Mouse (Mus musculus): ENCODE measurements around the gene Fbxo27. TPM values are rescaled to one million over a fixed set of nuclear protein-coding genes. Genes with fewer than 3 reads are reported as not detected.
"Not testable (repeated sequence)": the region's sequence is repeated elsewhere in the genome, so short reads cannot be mapped to it uniquely, and the experiment has no call there.

Fbxo27 gene
- under 1 TPM; 0.34 to 0.39 TPM for total RNA-seq (2021)

DNA sequence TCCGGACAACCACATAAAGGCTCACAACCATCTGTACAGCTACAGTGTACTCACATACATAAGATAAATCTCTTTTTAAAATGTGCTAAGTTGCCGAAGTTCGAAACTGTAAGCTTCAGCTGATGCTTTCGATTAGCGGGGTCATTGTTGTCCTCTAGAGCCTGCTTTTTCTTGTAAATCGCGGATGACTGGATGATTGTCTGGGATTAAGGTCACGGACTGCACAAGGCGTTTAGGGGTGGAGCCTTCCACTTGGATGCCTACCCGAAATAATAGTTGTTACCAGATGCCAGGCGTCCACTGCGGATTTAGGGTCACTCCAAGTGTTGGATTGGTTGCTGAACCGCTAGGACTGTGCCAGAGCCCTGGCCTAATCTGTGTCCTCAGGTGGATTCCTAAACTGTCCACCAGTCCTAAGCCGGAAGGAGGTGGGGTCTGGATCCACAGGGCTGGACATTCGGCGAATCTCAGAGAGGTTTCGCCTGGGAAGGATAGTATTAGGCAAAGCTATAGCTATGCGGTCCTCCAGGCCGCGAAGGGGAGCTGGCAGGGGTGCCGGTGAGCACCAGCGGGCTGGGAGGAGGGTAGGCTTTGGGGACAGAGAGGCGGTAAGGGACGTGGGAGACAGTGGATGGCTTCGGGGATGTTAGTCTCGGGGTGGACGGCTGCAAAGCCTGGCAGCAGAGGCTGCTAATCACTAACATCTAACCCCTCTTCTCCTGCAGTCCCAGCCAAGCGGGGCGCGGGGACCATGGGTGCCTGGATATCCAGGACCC is at the start of gene Fbxo27:
Gene Fbxo27 (plus strand): TSS at position 305 of the 776 bp plus-strand sequence.
- no peak for DNase-seq (ENCODE audit: low spot score)
- intact Hi-C loops (cut with DNase I) = no loop called here

DNA sequence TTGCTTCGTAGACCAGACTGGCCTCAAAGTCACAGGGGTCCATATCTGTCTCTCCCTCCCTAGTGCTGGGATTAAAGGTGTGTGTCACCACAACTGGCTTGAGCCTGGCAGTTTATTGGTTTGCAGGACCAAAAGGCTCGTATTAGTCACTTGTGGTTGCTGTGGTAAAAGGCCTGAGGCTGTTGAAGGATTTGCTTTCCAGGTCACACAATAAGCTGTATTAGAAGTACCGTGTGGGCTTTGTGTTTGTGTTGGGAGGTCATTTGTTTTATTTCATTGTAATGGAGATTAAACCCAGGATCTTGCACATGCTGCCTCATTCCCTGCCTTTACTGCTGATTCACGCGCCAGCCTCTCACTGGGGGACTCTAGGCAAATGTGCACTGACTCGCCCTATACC is 47.3 kb upstream of the Fbxo27 start:
- DNase-seq (ENCODE audit: low spot score) = no peak
- intact Hi-C loops (cut with DNase I) = no loop called here

DNA sequence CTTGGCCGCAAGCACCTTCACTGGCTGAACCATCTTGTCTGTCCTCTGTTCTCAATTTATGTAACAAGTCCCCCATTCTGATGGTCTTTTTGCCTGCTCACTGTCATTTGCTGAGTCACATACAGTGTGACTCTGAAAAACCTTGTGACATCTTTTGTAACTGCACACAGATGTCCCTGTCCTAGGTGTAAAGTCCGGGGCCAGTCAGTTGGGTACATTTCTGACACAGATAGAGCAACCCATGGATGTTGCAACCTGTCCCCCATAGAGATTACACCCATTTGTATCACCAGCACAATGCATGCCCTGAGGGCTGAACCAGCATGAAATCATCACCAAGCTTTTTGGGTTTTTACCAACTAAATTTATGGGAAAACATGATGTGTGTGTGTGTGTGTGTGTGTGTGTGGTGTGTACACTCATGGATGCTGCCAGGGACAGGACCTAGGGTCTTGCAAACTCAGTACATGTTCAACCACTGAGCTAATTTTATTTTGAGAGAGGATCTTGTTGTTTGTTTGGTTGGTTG is 46.6 kb upstream of the Fbxo27 start:
- intact Hi-C loops (cut with DNase I) = no loop called here

DNA sequence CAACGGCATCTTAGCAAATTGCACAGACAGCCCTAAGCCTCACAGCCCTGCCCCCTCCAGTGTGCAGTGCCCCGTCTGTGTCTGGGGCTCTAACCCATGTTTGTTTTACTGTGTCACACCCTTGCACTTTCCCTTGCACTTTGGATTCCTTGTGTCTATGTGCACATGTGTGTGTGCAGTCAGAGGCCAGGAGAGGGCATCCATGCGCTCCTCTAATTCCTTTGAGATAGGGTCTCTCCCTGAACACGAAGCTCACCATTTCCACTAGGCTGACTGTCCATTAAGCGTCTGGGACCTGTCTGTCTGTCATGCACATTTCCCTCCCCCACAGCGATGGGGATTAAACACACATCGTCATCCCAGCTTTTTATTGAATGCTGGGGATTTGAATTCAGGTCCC is 45.6 kb upstream of the Fbxo27 start:
- intact Hi-C loops (cut with DNase I) = no loop called here
- no peak for DNase-seq (ENCODE audit: low spot score)

More for the DNA sequence above, 46.6 kb upstream of the Fbxo27 start:
- DNase-seq (ENCODE audit: low spot score) = no peak

DNA sequence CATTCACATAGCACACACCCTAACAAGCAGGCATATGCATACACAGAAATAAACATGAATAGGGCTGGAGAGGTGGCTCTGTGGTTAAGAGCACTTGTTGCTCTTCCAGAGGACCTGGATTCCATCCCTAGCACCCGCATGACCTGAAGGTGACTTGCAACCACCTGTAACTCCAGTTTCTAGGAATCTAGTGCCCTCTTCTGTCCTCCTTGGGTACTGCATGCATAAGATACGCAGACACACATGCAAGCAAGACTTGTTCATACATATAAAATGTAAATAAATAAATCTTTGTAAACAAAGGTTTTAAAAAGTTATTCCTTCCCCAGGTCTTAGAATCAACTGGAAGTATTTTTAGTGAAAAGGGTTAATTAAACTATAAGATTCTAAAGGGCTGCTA is 41.5 kb upstream of the Fbxo27 start:
- intact Hi-C loops (cut with DNase I) = no loop called here
- DNase-seq (ENCODE audit: low spot score) = no peak

DNA sequence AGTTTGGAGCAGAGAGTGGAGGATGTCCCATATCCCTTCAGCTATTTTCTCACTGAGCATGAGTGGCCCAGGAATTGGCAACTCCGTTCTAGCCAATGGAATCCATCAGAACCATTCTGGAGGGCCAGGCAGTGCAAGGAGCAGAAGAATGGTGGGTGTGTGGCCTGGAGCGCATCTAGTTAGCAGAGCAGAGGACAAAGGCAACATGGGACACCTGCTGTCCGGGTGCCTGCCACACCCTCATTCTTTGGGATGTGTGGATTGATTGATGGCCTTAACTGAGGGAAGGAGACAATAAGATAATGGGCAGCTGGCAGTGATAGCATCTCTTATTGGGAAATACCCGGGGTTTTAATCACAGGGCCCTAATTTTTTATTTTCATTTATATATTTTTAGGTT is 36.2 kb upstream of the Fbxo27 start:
- no peak for DNase-seq (ENCODE audit: low spot score)
- intact Hi-C loops (cut with DNase I) = no loop called here

DNA sequence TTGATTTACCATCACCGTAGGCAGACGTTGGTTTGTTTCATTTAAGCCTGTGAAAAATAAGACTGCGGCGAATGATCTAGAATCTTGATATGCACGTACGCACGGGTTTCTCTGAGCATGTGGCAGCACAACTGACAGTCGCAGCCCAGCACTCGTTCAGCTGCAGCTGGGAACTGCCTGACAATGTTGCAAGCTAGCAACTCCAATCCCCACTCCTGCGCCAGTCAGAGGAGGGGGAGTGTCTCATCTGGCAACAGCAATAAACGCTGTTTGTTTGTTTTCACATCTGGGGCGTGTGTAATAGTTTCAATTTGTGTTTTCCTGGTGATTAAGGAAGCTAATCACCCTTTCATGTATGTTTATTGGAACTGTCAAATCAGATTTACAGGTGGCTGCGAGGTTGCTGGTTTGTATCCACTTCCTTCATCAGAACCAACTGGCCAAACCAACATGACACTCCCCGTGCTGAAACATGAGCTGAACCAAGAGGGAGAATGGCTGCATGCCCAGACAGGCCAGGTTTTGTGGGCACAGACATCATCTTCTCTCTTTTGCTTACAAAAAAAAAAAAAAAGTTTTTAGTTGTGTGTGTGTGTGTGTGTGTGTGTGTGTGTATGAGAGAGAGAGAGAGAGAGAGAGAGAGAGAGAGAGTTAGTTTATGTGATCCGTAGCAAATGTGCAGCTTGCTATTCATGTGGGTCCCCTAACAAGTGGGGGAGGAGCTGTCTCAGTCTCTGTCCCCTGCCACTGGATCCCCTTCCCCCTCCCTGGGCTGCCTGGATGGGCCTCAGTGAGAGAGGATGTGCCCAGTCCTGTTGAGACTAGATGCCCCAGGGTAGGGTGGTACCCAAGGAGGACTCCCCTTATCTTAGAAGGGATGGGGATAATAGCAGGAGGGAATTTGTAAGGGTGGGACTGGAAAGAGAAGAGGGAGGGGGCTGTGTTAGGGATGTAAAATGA is 26.7 kb upstream of the Fbxo27 start:
- no peak for DNase-seq (ENCODE audit: low spot score)
- intact Hi-C loops (cut with DNase I) = no loop called here

DNA sequence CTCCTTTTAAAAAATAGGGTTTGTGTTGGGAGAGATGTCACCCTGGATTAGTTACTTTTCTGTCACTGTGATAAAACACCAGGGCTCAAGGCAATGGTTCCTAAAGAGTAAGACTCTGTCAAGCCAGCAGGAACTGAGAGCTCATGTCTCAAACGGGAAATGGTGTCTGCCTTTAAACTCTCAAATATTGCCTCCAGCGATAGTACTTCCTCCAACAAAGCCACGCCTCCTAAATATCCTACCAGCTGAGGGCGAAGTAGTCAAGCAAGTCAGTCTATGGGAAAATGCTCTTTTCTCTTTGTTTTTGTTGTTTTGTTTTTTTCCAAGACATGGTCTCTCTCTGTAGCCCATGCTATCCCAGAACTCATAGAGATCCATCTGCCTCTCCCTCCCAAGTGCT is 21.5 kb upstream of the Fbxo27 start:
- no peak for DNase-seq (ENCODE audit: low spot score)
- intact Hi-C loops (cut with DNase I) = no loop called here

DNA sequence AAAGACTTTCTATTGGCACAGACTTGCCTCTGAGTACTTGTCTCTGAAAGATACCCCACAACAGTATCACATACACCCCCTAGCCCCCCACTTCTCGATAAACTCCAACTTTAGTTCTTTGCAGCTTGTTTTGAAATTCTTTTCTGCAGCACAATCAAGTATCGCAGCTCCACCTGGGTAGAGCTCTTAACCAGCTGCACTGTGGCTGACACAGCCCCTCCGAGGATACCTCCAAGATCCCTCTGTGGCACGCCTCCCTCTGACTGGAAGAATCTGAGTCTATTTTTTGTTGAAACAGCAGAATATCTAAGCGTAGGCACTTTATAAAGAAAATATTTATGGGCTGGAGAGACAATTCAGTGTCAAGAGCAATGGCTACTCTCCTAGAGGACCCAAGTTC is 20.4 kb upstream of the Fbxo27 start:
- intact Hi-C loops (cut with DNase I) = no loop called here
- DNase-seq (ENCODE audit: low spot score) = no peak

DNA sequence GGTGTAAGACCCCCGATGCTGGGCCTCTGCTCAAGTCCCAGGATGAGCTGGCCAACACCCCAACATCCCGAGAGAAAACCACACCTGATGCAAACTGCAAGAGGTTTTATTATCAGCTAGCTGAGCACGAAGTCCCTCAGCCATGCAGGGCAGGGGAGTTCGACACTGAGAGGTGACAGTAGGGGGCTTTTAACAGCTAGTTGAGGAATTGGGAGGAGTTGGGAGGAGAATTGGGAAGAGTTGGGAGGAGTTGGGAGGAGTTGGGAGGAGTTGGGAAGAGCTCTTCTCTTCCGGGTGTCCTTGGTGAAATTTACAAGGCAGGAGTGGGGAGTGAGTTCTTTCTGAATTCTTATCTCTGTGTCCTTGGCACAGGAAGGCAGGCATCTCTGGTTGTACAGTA is 19.9 kb upstream of the Fbxo27 start:
- intact Hi-C loops (cut with DNase I); DNase-seq (ENCODE audit: low spot score): not testable (repeated sequence)

DNA sequence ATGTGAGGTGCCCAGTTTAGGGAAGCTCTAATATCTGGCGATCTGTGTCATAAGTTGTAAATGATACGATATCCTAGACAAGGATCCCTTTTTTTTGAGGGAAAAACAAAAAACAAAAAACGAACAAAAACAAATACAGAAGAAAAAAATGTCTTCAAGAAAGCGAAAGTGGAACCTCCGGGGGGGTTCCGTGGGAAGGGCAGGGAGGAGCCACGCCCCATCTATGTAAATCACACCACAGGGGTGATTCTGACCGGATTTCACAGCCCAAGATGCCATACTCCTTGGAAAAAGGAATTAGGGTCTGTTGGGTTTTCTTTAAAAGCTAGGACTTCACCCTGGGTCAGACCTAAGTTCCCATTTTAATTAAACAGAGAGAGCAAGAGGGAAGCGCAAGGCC is 17.7 kb upstream of the Fbxo27 start:
- intact Hi-C loops (cut with DNase I) = no loop called here
- DNase-seq (ENCODE audit: low spot score) = no peak

DNA sequence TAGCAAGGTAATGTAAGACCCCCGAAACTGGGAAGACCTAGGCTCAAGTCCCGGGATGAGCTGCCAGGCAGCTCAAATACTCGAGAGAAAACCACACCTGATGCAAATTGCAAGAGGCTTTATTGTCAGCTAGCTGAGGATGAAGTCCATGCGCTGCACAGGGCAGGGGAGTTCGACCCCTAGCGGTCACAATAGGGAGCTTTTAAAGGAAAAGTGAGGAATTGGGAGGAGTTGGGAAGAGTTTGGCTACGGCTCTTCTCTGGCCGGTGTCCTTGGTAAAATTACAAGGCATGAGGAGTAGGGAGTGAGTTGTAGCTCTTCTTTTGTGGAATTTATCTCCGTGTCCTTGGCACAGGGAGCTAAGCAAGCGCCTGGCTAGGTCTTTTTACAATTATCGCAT is 16.9 kb upstream of the Fbxo27 start:
- DNase-seq (ENCODE audit: low spot score) = no peak
- intact Hi-C loops (cut with DNase I) = no loop called here

DNA sequence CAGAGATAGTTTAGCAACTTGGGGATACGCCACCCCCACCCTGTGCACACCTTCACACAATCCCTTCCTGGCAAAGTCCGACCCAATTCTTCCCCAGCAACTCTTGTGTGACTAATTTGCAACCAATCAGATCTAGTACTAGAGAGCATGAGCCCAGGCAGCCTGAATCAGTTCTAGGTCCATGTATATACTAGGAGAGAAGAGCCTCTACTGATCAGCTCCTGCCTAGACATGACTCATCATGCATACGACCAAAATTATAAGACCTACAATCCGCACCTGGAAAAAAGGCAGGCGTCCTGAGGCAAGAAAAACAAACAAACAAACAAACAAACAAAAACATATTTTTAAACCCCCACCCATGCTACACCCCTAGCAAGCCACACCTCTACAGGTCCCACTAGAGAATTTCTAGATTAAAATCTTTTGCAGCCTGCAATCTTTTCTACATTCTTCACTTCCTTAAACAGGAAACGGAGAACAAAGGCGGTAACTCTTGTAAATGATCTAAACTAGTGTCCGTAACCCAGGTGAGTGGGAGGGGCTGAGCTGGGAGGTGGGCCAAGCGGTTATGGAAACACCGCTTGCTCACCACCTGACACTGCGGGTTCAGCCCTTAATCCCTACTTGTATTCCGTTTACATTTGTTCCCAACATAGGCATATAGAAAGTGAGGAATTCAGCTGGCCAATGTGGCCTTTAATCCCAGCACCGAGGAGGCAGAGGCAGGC is 15.7 kb upstream of the Fbxo27 start:
- intact Hi-C loops (cut with DNase I) = no loop called here
- no peak for DNase-seq (ENCODE audit: low spot score)

DNA sequence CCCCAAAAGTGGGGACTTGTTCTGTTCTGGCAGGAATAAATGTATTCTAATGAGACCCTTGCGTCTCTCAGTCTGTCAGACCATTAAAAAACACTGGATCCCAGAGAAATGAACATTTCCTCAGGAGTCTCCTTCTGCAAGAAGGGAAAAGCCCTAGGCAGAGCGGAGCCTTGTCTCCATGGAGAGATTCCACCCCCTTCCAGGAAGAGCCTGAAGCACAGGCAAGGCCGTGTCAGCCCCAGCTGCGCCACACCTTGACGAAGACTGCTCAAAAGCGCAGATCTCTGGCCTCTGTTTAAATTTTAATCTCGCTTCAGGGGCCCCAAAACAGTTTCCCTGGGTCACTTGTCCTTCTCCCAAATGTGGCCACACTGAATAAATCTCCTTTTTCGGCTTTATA is 15.0 kb upstream of the Fbxo27 start:
- intact Hi-C loops (cut with DNase I) = no loop called here
- DNase-seq (ENCODE audit: low spot score) = no peak

DNA sequence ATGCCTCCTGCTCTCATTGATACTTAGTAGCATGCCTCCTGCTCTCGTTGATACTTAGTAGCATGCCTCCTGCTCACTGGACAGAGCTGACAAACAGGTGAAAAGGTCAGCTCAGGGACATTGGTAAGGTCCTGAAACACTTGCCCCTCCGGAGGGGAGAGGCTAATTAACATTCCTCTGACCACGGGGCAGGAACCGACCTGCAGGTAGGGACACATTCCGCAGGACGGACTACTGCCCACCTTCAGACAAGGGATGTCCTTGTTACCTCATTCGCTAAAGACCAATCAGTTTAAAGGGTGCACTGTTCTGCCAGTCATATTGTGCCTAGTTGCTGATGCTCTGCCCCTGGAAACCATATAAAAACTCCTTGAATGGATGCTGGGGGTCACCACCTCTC is 1.6 kb upstream of the Fbxo27 start:
- DNase-seq (ENCODE audit: low spot score) = no peak
- intact Hi-C loops (cut with DNase I) = no loop called here

DNA sequence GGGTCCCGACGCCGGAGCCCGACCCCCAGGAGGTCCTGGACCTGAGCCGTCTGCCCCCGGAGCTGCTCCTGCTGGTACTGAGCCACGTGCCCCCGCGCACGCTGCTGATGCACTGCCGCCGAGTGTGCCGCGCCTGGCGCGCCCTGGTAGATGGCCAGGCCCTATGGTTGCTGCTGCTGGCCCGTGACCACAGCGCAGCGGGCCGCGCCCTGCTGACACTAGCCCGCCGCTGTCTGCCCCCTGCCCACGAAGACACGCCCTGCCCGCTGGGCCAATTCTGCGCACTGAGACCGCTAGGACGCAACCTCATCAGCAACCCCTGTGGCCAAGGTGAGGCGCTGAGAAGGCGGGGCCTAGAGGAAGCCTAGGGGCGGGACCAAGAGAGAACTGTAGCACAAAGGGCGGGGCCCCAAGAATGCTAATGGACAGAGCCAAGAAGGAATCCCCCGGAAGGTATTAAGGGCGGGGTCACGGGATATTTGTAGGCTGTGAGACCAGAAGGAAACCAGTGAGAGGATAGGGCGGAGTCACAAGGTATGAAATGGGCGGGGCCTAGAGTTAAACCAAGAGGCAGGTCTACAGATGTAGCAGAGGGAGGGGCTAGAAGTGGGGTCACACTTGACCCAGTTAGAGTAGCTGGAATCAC is 795 bp downstream of the Fbxo27 start:
- DNase-seq (ENCODE audit: low spot score) = peak; percentile 13
- intact Hi-C loops (cut with DNase I) = no loop called here

DNA sequence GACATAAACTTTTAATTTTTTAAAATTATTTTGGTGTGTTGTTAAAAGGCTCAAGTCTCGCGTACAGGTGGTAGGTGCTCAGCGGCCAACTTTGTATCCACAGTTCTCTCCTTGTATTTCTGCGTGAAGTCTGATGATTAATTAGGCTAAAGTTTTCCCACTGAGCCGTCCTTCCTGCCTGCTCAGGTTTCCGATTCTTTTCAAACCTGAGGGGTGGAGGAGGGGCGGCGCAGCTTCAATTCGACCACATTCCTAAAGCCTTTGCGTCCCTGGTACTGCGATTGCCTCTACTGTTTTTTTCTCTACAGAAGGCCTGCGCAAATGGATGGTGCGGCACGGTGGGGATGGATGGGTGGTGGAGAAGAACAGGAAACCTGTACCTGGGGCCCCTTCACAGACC is 1.8 kb downstream of the Fbxo27 start:
- intact Hi-C loops (cut with DNase I) = no loop called here

DNA sequence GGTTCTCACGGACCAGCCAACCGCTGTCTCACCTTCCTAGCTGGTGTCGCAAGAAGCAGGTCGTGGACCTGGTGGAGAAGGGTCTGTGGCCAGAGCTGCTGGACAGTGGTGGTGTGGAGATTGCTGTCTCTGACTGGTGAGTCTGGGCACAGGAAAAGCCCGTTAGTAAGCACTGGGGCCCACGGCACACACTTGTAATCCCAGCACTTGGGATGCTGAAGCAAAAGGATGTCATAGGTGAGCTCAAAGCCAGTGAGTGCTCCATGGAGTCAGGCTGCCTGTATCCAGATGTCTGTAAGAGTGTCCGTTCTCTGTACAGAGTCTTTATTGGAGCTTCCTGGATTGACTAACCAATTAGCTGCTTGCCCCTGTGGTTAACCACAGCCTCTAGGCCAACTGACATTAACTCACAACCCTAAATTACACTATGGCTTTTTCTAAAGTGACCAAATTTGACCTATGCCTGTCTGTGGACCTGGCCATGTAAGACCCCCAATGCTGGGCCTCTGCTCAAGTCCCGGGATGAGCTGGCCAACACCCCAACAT is 2.4 kb downstream of the Fbxo27 start:
- intact Hi-C loops (cut with DNase I) = no loop called here

More for the DNA sequence above, 1.8 kb downstream of the Fbxo27 start:
- DNase-seq (ENCODE audit: low spot score) = no peak

DNA sequence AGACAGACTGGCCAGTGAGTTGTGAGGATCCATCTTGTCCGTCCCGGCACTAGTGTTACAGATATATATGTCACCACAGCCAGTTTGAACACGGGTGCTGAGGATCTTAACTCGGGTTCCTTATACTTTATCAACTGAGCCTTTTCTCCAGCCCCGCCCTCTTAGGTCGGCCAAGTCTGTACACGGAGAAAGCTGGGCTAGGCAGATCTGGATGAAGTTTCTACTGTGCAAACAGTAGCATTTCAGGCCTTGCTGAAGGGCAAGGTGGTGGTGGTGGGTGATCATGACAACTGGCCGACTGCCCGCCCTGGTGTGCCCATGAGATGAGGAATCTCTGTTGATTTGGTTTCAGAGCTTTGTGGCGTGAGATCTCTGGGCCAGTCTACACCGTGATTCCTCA is 4.6 kb downstream of the Fbxo27 start:
- DNase-seq (ENCODE audit: low spot score) = no peak

More for the DNA sequence above, 2.4 kb downstream of the Fbxo27 start:
- DNase-seq (ENCODE audit: low spot score) = no peak

More for the DNA sequence above, 4.6 kb downstream of the Fbxo27 start:
- intact Hi-C loops (cut with DNase I) = no loop called here

Measured in heart, postnatal 25 days (tissue).